Mouse (Mus musculus): ENCODE results near the gene Prom1. TPM values are rescaled to one million over a fixed set of nuclear protein-coding genes. Genes with fewer than 3 reads are reported as not detected.

Prom1 gene
- polyA plus RNA-seq, 2 experiments, result 4.1 to 11.5 TPM

DNA sequence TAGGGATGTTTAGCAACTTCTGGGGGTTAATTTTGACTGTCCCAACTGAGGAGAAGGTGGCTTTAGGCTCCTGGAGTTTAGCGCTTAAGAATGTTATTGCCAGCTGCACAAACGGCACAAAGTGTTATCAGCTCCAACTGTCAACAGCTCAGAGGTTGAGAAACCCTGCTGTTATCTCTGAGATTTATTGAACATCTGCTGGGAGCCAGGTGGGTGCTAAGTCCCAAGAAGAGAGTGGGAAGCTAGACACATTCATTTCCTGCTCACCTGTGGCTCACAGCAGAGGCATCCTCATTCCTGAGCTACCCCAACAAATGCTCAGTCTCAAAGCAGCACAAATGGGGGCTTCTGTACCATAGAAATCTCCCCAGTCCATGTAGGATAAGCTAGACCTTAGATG lies 130.7 kb downstream of the Prom1 start:
- no peak overlapping the region for H3K27ac ChIP-seq
- H3K4me3 ChIP-seq (ENCODE audit: insufficient read depth in 1 of 2, low read depth in 2 of 2, low read length in 2 of 2), result no peak overlapping the region
- H3K36me3 ChIP-seq (replicated peaks; ENCODE audit: control insufficient read depth, insufficient read depth, low read depth), result no peaks in the 10 kb centered on the region
- H3K27me3 ChIP-seq (ENCODE audit: control insufficient read depth, insufficient read depth, low read length), result no peaks in the 10 kb centered on the region
- no peak overlapping the region for H3K9ac ChIP-seq (replicated peaks)
- no peak overlapping the region for H3K4me2 ChIP-seq (ENCODE audit: low read depth)
- H3K4me1 ChIP-seq (replicated peaks; ENCODE audit: control insufficient read depth in 2 of 2, insufficient read depth in 2 of 2, low read length in 1 of 2), result no peaks in the 10 kb centered on the region
- TF ChIP-seq EP300 (IDR thresholded peaks at IDR 0.05; ENCODE audit: low read depth), result no peak
- TF ChIP-seq CTCF (IDR thresholded peaks at IDR 0.05; ENCODE audit: low read depth), result no peak
- WGBS (ENCODE audit: insufficient replicate concordance), result 29% methylated on average over 2 of the region's 2 CpGs
- no peak for DNase-seq (ENCODE audit: low read depth in 3 of 3, low spot score in 3 of 3)
- no peak for ATAC-seq (ENCODE audit: insufficient read depth)
- no peaks in the 10 kb centered on the region for H3K9me3 ChIP-seq (ENCODE audit: control insufficient read depth, low read length)

- Histone ChIP-seq H3K27ac (no peak overlapping the region), H3K36me3 (replicated peaks; ENCODE audit: control insufficient read depth, insufficient read depth, low read depth) (no peaks in the 10 kb centered on the region), H3K27me3 (ENCODE audit: control insufficient read depth, insufficient read depth, low read length) (no peaks in the 10 kb centered on the region), H3K4me3 (ENCODE audit: insufficient read depth in 1 of 2, low read depth in 2 of 2, low read length in 2 of 2) (no peak overlapping the region), H3K4me1 (replicated peaks; ENCODE audit: control insufficient read depth in 2 of 2, insufficient read depth in 2 of 2, low read length in 1 of 2) (no peaks in the 10 kb centered on the region), H3K4me2 (ENCODE audit: low read depth) (no peak overlapping the region), H3K9ac (replicated peaks) (no peak overlapping the region), H3K9me3 (ENCODE audit: control insufficient read depth, low read length) (no peaks in the 10 kb centered on the region)
- TF ChIP-seq EP300 (IDR thresholded peaks at IDR 0.05; ENCODE audit: low read depth) (no peak), CTCF (IDR thresholded peaks at IDR 0.05; ENCODE audit: low read depth) (no peak)
- WGBS (ENCODE audit: insufficient replicate concordance), result 42% methylated on average over 2 of the region's 2 CpGs
- ATAC-seq (ENCODE audit: insufficient read depth) (no peak), DNase-seq (ENCODE audit: low read depth in 3 of 3, low spot score in 3 of 3) (no peak)
These were observed 131.3 kb downstream of the Prom1 start for GRCm38 (mm10) chr5:43970532-43970931.

DNA sequence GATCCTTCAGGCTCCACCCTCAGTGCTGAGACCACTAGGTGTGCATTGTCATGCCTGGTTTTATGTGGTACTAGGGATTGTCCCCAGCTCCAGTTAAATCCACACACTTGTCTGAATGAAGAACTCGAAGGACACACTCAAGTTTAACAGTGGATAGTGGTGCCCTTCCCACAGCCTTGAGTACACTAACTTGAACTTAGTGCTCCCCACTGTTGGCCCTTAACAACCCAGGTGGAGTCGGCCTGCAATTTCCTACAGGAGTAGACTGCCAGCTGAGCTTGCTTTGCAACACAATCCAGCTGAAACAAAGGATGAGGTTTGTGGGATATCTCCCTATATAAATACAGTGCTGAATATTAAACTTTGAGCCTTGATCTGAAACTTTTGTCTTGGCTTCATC lies 133.2 kb downstream of the Prom1 start:
- 27% methylated on average over 2 of the region's 2 CpGs for WGBS (ENCODE audit: insufficient replicate concordance)
- Histone ChIP-seq H3K4me2 (ENCODE audit: low read depth) (no peak overlapping the region), H3K4me1 (replicated peaks; ENCODE audit: control insufficient read depth in 2 of 2, insufficient read depth in 2 of 2, low read length in 1 of 2) (no peaks in the 10 kb centered on the region), H3K9me3 (ENCODE audit: control insufficient read depth, low read length) (no peaks in the 10 kb centered on the region), H3K27me3 (ENCODE audit: control insufficient read depth, insufficient read depth, low read length) (no peaks in the 10 kb centered on the region), H3K36me3 (replicated peaks; ENCODE audit: control insufficient read depth, insufficient read depth, low read depth) (no peaks in the 10 kb centered on the region), H3K27ac (no peak overlapping the region), H3K4me3 (ENCODE audit: insufficient read depth in 1 of 2, low read depth in 2 of 2, low read length in 2 of 2) (no peak overlapping the region), H3K9ac (replicated peaks) (no peak overlapping the region)
- DNase-seq (ENCODE audit: low read depth in 3 of 3, low spot score in 3 of 3), result no peak
- ATAC-seq (ENCODE audit: insufficient read depth), result no peak
- TF ChIP-seq CTCF (IDR thresholded peaks at IDR 0.05; ENCODE audit: low read depth) (no peak), EP300 (IDR thresholded peaks at IDR 0.05; ENCODE audit: low read depth) (no peak)

GRCm38 (mm10) chr5:43961056-43961455 lies 140.8 kb downstream of the Prom1 start:
- DNase-seq (ENCODE audit: low read depth in 3 of 3, low spot score in 3 of 3) (no peak), ATAC-seq (ENCODE audit: insufficient read depth) (no peak)
- no peaks in the 10 kb centered on the region for H3K9me3 ChIP-seq (ENCODE audit: control insufficient read depth, low read length)
- no peak overlapping the region for H3K4me2 ChIP-seq (ENCODE audit: low read depth)
- no peaks in the 10 kb centered on the region for H3K4me1 ChIP-seq (replicated peaks; ENCODE audit: control insufficient read depth in 2 of 2, insufficient read depth in 2 of 2, low read length in 1 of 2)
- no peaks in the 10 kb centered on the region for H3K27me3 ChIP-seq (ENCODE audit: control insufficient read depth, insufficient read depth, low read length)
- no peak overlapping the region for H3K27ac ChIP-seq
- no peak for TF ChIP-seq EP300 (IDR thresholded peaks at IDR 0.05; ENCODE audit: low read depth)
- no peak for TF ChIP-seq CTCF (IDR thresholded peaks at IDR 0.05; ENCODE audit: low read depth)
- no peak overlapping the region for H3K9ac ChIP-seq (replicated peaks)
- no peak overlapping the region for H3K4me3 ChIP-seq (ENCODE audit: insufficient read depth in 1 of 2, low read depth in 2 of 2, low read length in 2 of 2)
- 61% methylated on average over 3 of the region's 3 CpGs for WGBS (ENCODE audit: insufficient replicate concordance)
- H3K36me3 ChIP-seq (replicated peaks; ENCODE audit: control insufficient read depth, insufficient read depth, low read depth), result no peaks in the 10 kb centered on the region

- Histone ChIP-seq H3K9me3 (ENCODE audit: control insufficient read depth, low read length) (no peaks in the 10 kb centered on the region), H3K27me3 (ENCODE audit: control insufficient read depth, insufficient read depth, low read length) (no peaks in the 10 kb centered on the region), H3K4me1 (replicated peaks; ENCODE audit: control insufficient read depth in 2 of 2, insufficient read depth in 2 of 2, low read length in 1 of 2) (no peaks in the 10 kb centered on the region), H3K9ac (replicated peaks) (no peak overlapping the region), H3K27ac (no peak overlapping the region), H3K36me3 (replicated peaks; ENCODE audit: control insufficient read depth, insufficient read depth, low read depth) (no peaks in the 10 kb centered on the region), H3K4me3 (ENCODE audit: insufficient read depth in 1 of 2, low read depth in 2 of 2, low read length in 2 of 2) (no peak overlapping the region), H3K4me2 (ENCODE audit: low read depth) (no peak overlapping the region)
- TF ChIP-seq CTCF (IDR thresholded peaks at IDR 0.05; ENCODE audit: low read depth), result no peak
- no peak for TF ChIP-seq EP300 (IDR thresholded peaks at IDR 0.05; ENCODE audit: low read depth)
- no peak for ATAC-seq (ENCODE audit: insufficient read depth)
- no peak for DNase-seq (ENCODE audit: low read depth in 3 of 3, low spot score in 3 of 3)
- WGBS (ENCODE audit: insufficient replicate concordance), result 55% methylated on average over 3 of the region's 3 CpGs
These were observed 141.9 kb downstream of the Prom1 start for GRCm38 (mm10) chr5:43959884-43960440.

Data from liver, embryonic 14.5 days (tissue).